Comparison of ENCODE assay signal across 9 mouse cellular contexts in genomic region chr11:116022256-116022780, GRCm38 (mm10). TPM values are rescaled to one million over a fixed set of nuclear protein-coding genes. Genes with fewer than 3 reads are reported as not detected.
DNase-seq lines count a peak whose midpoint lies in the region; ATAC-seq lines count a peak whose summit lies in the region.
"Had no signal": no experiment of that assay in that cellular context is flagged by ENCODE, and none has a peak within 500 bp of the region (broad histone marks: within the 10 kb centered on the region; RNA-seq: fewer than 3 reads in every experiment).

No protein-coding gene starts in this region.

- peak overlapping the region; percentile 71 for H3K4me2 ChIP-seq in liver, embryonic 12.5 days

- H3K27me3 ChIP-seq in liver, embryonic 12.5 days (replicated peaks), result no peaks in the 10 kb centered on the region

- peak overlapping the region; percentile 45 for H3K4me3 ChIP-seq in liver, embryonic 12.5 days

- no peak for ATAC-seq in liver, embryonic 12.5 days

- peaks cover 20% of the 10 kb centered on the region for H3K4me1 ChIP-seq in liver, embryonic 12.5 days

- H3K27ac ChIP-seq in liver, embryonic 12.5 days, result peak overlapping the region; percentile 4; the same call in 1 of the 2 replicates

- no peaks in the 10 kb centered on the region for H3K9me3 ChIP-seq in liver, embryonic 12.5 days (replicated peaks)

- peak; percentile 36 for DNase-seq in embryo, embryonic 10.5 days (ENCODE audit: low spot score)
- DNase-seq in embryo, embryonic 10 days (ENCODE audit: low spot score), result no peak
- DNase-seq in retina, embryonic 14.5 days (ENCODE audit: low spot score), result peak; percentile 38
- DNase-seq in retina, postnatal 1 day, result no peak
- DNase-seq in adrenal gland, postnatal 4 days (ENCODE audit: low spot score in 2 of 2), result no peak
- DNase-seq in kidney, adult 8-10 months, result no peak
- no peak for DNase-seq in kidney, postnatal 4 days
- DNase-seq: left cerebral cortex, postnatal 4 days had no signal

- H3K36me3 ChIP-seq in liver, embryonic 12.5 days, result peaks cover 22% of the 10 kb centered on the region

- peak overlapping the region; percentile 59; the same call in 1 of the 2 replicates for H3K9ac ChIP-seq in liver, embryonic 12.5 days

- WGBS in liver, embryonic 12.5 days (ENCODE audit: insufficient replicate concordance), result 80% methylated on average over 4 of the region's 4 CpGs

RNA-seq across cellular contexts. Expression of gene H3f3b, which starts 5.4 kb away (rescaled TPM):
- polyA plus RNA-seq in liver, embryonic 12.5 days (2016; fragmentation: Nextera tagmentation; extraction: Ambion mirVana), result 816 and 835 TPM in 2 replicates
- 100 to 1,000 TPM; 751 to 846 TPM for total RNA-seq in adrenal gland, postnatal 4 days (2021)

RNA-seq across cellular contexts. Expression of gene Unk, which starts 7.8 kb away (rescaled TPM):
- 18.7 and 20.2 TPM in 2 replicates for polyA plus RNA-seq in liver, embryonic 12.5 days (2016; fragmentation: Nextera tagmentation; extraction: Ambion mirVana)
- 10 to 100 TPM; 41.3 to 45.5 TPM for total RNA-seq in adrenal gland, postnatal 4 days (2021)

RNA-seq across cellular contexts. Expression of gene Galk1, which starts 9.8 kb away (rescaled TPM):
- 187 and 200 TPM in 2 replicates for polyA plus RNA-seq in liver, embryonic 12.5 days (2016; fragmentation: Nextera tagmentation; extraction: Ambion mirVana)
- 10 to 100 TPM; 70.2 to 88.6 TPM for total RNA-seq in adrenal gland, postnatal 4 days (2021)

RNA-seq across cellular contexts. Expression of gene Itgb4, which starts 47.8 kb away (rescaled TPM):
- 0.31 and 0.44 TPM in 2 replicates for polyA plus RNA-seq in liver, embryonic 12.5 days (2016; fragmentation: Nextera tagmentation; extraction: Ambion mirVana)
- 1 to 10 TPM; 5.0 to 8.7 TPM for total RNA-seq in adrenal gland, postnatal 4 days (2021)

RNA-seq across cellular contexts. Expression of gene Unc13d, which starts 55.4 kb away (rescaled TPM):
- 48.9 and 50.1 TPM in 2 replicates for polyA plus RNA-seq in liver, embryonic 12.5 days (2016; fragmentation: Nextera tagmentation; extraction: Ambion mirVana)
- 1 to 10 TPM; 1.1 to 2.4 TPM for total RNA-seq in adrenal gland, postnatal 4 days (2021)

Comparison
In these comparisons a context has a peak if more than half of its experiments do, and no peak if none do; other contexts are left out.
1. DNase-seq: peak in embryo, embryonic 10.5 days (single experiment) and retina, embryonic 14.5 days (single experiment); none in embryo, embryonic 10 days (single experiment), retina, postnatal 1 day (single experiment), adrenal gland, postnatal 4 days (0 of 2), kidney, adult 8-10 months (0 of 2) and kidney, postnatal 4 days (0 of 2).